Mouse (Mus musculus) ES-Bruce4 (cell line): ENCODE measurements around the gene Grm7. TPM values are rescaled to one million over a fixed set of nuclear protein-coding genes. Genes with fewer than 3 reads are reported as not detected.

Experiments used
- H3K27ac ChIP-seq: 2 replicates; pipeline ENCODE4 v1.5.1; 2012; ENCODE audit warnings: low read length, inconsistent platforms; ENCODE audit not compliant: insufficient read depth
- H3K27me3 ChIP-seq: 2 replicates; pipeline ENCODE4 v1.6.1; 2012; ENCODE audit warnings: mild to moderate bottlenecking, low read length, inconsistent platforms; ENCODE audit not compliant: control insufficient read depth, poor library complexity, insufficient read depth, severe bottlenecking
- H3K36me3 ChIP-seq: 2 replicates; pipeline ENCODE4 v1.6.1; 2012; ENCODE audit warnings: inconsistent platforms, mild to moderate bottlenecking, low read length, moderate library complexity; ENCODE audit not compliant: control insufficient read depth, poor library complexity, insufficient read depth, severe bottlenecking
- H3K4me1 ChIP-seq: one replicate; pipeline ENCODE4 v1.8.1; 2011; ENCODE audit warnings: low read length; ENCODE audit not compliant: control insufficient read depth, insufficient read depth
- H3K4me3 ChIP-seq: 2 replicates; pipeline ENCODE4 v1.5.1; 2011; ENCODE audit warnings: low read depth, mild to moderate bottlenecking, low read length
- H3K9ac ChIP-seq: 2 replicates; pipeline ENCODE4 v1.6.1; 2012; ENCODE audit warnings: low read depth, mild to moderate bottlenecking, inconsistent platforms; ENCODE audit not compliant: poor library complexity, severe bottlenecking
- H3K9me3 ChIP-seq: replicated peaks from 2 replicates; pipeline ENCODE4 v1.6.1; 2012; ENCODE audit warnings: mild to moderate bottlenecking, low read length, inconsistent platforms; ENCODE audit not compliant: control insufficient read depth, poor library complexity, insufficient read depth, severe bottlenecking
- CTCF ChIP-seq: IDR thresholded peaks from one replicate; pipeline ENCODE4 v1.8.1; 2011; ENCODE audit warnings: low read depth, low read length
- EP300 ChIP-seq: IDR thresholded peaks from 2 replicates; pipeline ENCODE4 v1.6.1; 2011; ENCODE audit warnings: low read depth, low read length; ENCODE audit not compliant: insufficient read depth
- POLR2A ChIP-seq: IDR thresholded peaks from one replicate; pipeline ENCODE4 v1.8.1; 2011; ENCODE audit warnings: low read length; ENCODE audit not compliant: insufficient read depth
- polyA plus RNA-seq: library from polyadenylated mRNA; stranded (reverse); fragments of >200 nt; gene quantifications from 2 replicates; pipeline ENCODE4 v1.2.4, GENCODE M21; 2011; ENCODE audit warnings: low read depth; ENCODE audit not compliant: missing spikeins, insufficient read depth, insufficient read length

Gene Grm7
- polyA plus RNA-seq, 1 experiment: not detected

DNA sequence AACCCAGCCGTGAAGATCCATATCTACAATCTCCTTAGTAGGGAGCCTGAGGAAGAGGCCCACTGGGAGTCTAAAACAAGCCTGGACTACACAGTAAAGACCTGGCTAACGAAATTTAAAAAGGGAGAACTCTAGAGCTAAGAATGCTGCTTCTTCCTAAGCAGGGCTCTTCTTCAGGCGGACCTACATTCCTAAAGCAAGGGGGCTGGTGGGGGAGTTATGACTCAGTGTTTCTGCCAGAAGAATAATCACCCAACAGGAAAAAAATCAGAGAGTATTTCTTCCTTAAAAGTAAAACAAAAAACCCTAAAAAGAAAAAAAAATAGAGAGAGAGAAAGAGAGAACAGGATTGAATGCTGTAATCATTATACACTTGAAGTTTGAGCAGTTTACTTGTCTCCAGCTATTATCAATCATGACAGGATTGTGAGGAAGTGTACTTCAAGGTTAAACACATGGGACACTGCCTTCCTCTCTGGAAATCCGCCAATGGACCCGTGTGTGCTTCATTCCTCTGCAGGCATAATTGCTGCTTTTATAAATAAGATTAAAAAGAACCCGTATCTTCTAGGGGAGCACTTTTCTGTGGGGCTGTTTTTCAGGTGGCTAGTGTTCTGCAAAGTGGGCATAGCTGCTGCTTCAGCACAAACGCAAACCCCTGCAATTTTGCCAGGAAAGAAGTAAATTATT lies 98.7 kb downstream of the Grm7 start:
- Histone ChIP-seq H3K9me3 (no peaks in the 10 kb centered on the region), H3K27ac (no peak overlapping the region), H3K36me3 (no peaks in the 10 kb centered on the region), H3K9ac (no peak overlapping the region), H3K4me1 (no peaks in the 10 kb centered on the region), H3K4me3 (no peak overlapping the region), H3K27me3 (peaks cover 1% of the 10 kb centered on the region; the same call in 1 of the 2 replicates)
- TF ChIP-seq POLR2A (no peak), EP300 (no peak), CTCF (no peak)

DNA sequence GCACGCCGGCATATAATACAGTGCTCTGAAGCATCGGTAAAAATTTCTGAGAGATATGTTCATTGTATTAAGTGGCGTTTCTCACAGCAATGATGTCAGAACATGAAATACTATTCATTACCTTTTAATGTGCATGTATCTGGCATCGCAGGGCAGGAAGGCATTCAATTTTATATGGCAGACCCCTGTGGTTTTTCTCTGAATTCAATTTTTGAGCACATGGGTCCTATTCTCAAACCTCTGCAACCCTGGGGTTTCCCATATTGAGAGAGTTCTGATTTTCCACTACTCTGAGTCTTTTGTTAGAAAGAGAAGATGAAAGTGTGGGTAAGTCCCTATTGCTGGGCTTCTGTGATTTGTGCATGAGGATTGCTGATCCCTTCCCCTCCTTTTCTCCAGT lies 110.5 kb downstream of the Grm7 start:
- no peak overlapping the region for H3K9ac ChIP-seq
- no peaks in the 10 kb centered on the region for H3K4me1 ChIP-seq
- TF ChIP-seq EP300 (no peak), POLR2A (no peak), CTCF (no peak)
- no peaks in the 10 kb centered on the region for H3K9me3 ChIP-seq
- H3K27ac ChIP-seq: no peak overlapping the region
- H3K36me3 ChIP-seq: no peaks in the 10 kb centered on the region
- H3K4me3 ChIP-seq: no peak overlapping the region
- no peaks in the 10 kb centered on the region for H3K27me3 ChIP-seq

- no peaks in the 10 kb centered on the region for H3K4me1 ChIP-seq
- TF ChIP-seq POLR2A (no peak), CTCF (no peak), EP300 (no peak)
- H3K9me3 ChIP-seq: no peaks in the 10 kb centered on the region
- H3K36me3 ChIP-seq: no peaks in the 10 kb centered on the region
- no peak overlapping the region for H3K9ac ChIP-seq
- no peak overlapping the region for H3K4me3 ChIP-seq
- no peak overlapping the region for H3K27ac ChIP-seq
- no peaks in the 10 kb centered on the region for H3K27me3 ChIP-seq
Observed at GRCm38 (mm10) chr6:110769588-110769987, 124.2 kb downstream of the Grm7 start.

GRCm38 (mm10) chr6:110772652-110773051 lies 127.3 kb downstream of the Grm7 start:
- Histone ChIP-seq H3K27me3 (no peaks in the 10 kb centered on the region), H3K4me3 (no peak overlapping the region), H3K36me3 (no peaks in the 10 kb centered on the region), H3K27ac (no peak overlapping the region), H3K4me1 (no peaks in the 10 kb centered on the region), H3K9ac (no peak overlapping the region), H3K9me3 (no peaks in the 10 kb centered on the region)
- TF ChIP-seq EP300: no peak
- no peak for TF ChIP-seq POLR2A
- TF ChIP-seq CTCF: no peak

GRCm38 (mm10) chr6:110776046-110776445 lies 130.7 kb downstream of the Grm7 start:
- no peaks in the 10 kb centered on the region for H3K27me3 ChIP-seq
- TF ChIP-seq EP300: no peak
- no peak for TF ChIP-seq CTCF
- TF ChIP-seq POLR2A: no peak
- H3K36me3 ChIP-seq: no peaks in the 10 kb centered on the region
- no peaks in the 10 kb centered on the region for H3K4me1 ChIP-seq
- no peak overlapping the region for H3K27ac ChIP-seq
- no peak overlapping the region for H3K4me3 ChIP-seq
- no peaks in the 10 kb centered on the region for H3K9me3 ChIP-seq
- no peak overlapping the region for H3K9ac ChIP-seq

- H3K27me3 ChIP-seq: no peaks in the 10 kb centered on the region
- no peaks in the 10 kb centered on the region for H3K36me3 ChIP-seq
- no peak for TF ChIP-seq POLR2A
- TF ChIP-seq EP300: no peak
- TF ChIP-seq CTCF: no peak
- H3K27ac ChIP-seq: no peak overlapping the region
- no peak overlapping the region for H3K9ac ChIP-seq
- H3K9me3 ChIP-seq: no peaks in the 10 kb centered on the region
- H3K4me3 ChIP-seq: no peak overlapping the region
- no peaks in the 10 kb centered on the region for H3K4me1 ChIP-seq
Observed at GRCm38 (mm10) chr6:110785497-110785928, 140.1 kb downstream of the Grm7 start.
